Mouse (Mus musculus) lung, embryonic 16.5 days (tissue): ENCODE measurements around the gene Cd274. TPM values are rescaled to one million over a fixed set of nuclear protein-coding genes. Genes with fewer than 3 reads are reported as not detected.
"Not testable (repeated sequence)": the region's sequence is repeated elsewhere in the genome, so short reads cannot be mapped to it uniquely, and the experiment has no call there.

ENCODE experiments used
- ATAC-seq: fragments of 200-750 bp; cut with Nextera tagmentation; 2 replicates; pipeline ENCODE4 v1.8.0; 2017; ENCODE audit warnings: low read depth, mild to moderate bottlenecking, moderate library complexity
- H3K27ac ChIP-seq: fragments of 300-500 bp; sonication (generic); 2 replicates; pipeline ENCODE4 v1.5.1; 2014; ENCODE audit warnings: mild to moderate bottlenecking, control low read depth, low read length
- H3K27me3 ChIP-seq: fragments of 300-500 bp; sonication (generic); 2 replicates; pipeline ENCODE4 v1.6.1; 2014; ENCODE audit warnings: low read depth, low read length, mixed read lengths; ENCODE audit not compliant: control insufficient read depth, insufficient read depth
- H3K36me3 ChIP-seq: fragments of 300-500 bp; sonication (generic); 2 replicates; pipeline ENCODE4 v1.6.1; 2014; ENCODE audit warnings: low read length; ENCODE audit not compliant: control insufficient read depth, insufficient read depth
- H3K4me1 ChIP-seq: fragments of 300-500 bp; sonication (generic); replicated peaks from 2 replicates; pipeline ENCODE4 v1.6.1; 2014; ENCODE audit warnings: low read length, mixed read lengths; ENCODE audit not compliant: control insufficient read depth, insufficient read depth
- H3K4me2 ChIP-seq: fragments of 300-500 bp; sonication (generic); 2 replicates; pipeline ENCODE4 v1.6.1; 2014; ENCODE audit warnings: low read depth, low read length, control low read depth
- H3K4me3 ChIP-seq: fragments of 300-500 bp; sonication (generic); 2 replicates; pipeline ENCODE4 v1.5.1; 2014; ENCODE audit warnings: mild to moderate bottlenecking, low read length, control low read depth
- H3K9ac ChIP-seq: fragments of 300-500 bp; sonication (generic); 2 replicates; pipeline ENCODE4 v1.6.1; 2014; ENCODE audit warnings: low read length, control low read depth
- H3K9me3 ChIP-seq: fragments of 300-500 bp; sonication (generic); 2 replicates; pipeline ENCODE4 v1.6.1; 2016; ENCODE audit warnings: low read length; ENCODE audit not compliant: control insufficient read depth
- WGBS: fragments of 180-500 bp; shearing (Covaris S2); extraction: QIAGEN DNeasy Blood & Tissue Kit; methylation state at CpG from one replicate; pipeline ENCODE4 v1.1.7; 2014; 5-methylcytosine and 5-hydroxymethylcytosine counted together
- polyA plus RNA-seq: library from polyadenylated mRNA; unstranded; fragments of >200 nt; fragmentation: Nextera tagmentation; extraction: Ambion mirVana; gene quantifications from 2 replicates; pipeline ENCODE4 v1.2.1, GENCODE M21; 2015

Gene Cd274
- polyA plus RNA-seq, 1 experiment from 2014 or later = 0.28 TPM

GRCm38 (mm10) chr19:29414917-29415316 lies 47.7 kb downstream of the Cd274 start:
- ATAC-seq, H3K9me3 ChIP-seq, H3K27me3 ChIP-seq, H3K27ac ChIP-seq, H3K36me3 ChIP-seq, H3K9ac ChIP-seq, H3K4me3 ChIP-seq, H3K4me2 ChIP-seq: not testable (repeated sequence)
- H3K4me1 ChIP-seq = peaks cover 11% of the 10 kb centered on the region

- no peak overlapping the region for H3K4me3 ChIP-seq
- no peak overlapping the region for H3K4me2 ChIP-seq
- H3K36me3 ChIP-seq = no peaks in the 10 kb centered on the region
- ATAC-seq = no peak
- 44% methylated on average over 3 of the region's 3 CpGs for WGBS
- peaks cover 11% of the 10 kb centered on the region for H3K4me1 ChIP-seq
- no peak overlapping the region for H3K9ac ChIP-seq
- no peaks in the 10 kb centered on the region for H3K27me3 ChIP-seq
- no peaks in the 10 kb centered on the region for H3K9me3 ChIP-seq
- no peak overlapping the region for H3K27ac ChIP-seq
These were observed 49.2 kb downstream of the Cd274 start for GRCm38 (mm10) chr19:29416393-29416902.

GRCm38 (mm10) chr19:29417188-29417587 lies 49.9 kb downstream of the Cd274 start:
- Histone ChIP-seq H3K36me3 (no peaks in the 10 kb centered on the region), H3K9ac (no peak overlapping the region), H3K27me3 (no peaks in the 10 kb centered on the region), H3K9me3 (no peaks in the 10 kb centered on the region), H3K27ac (no peak overlapping the region), H3K4me1 (peaks cover 11% of the 10 kb centered on the region), H3K4me3 (no peak overlapping the region), H3K4me2 (no peak overlapping the region)
- WGBS = 79% methylated on average over 2 of the region's 2 CpGs
- no peak for ATAC-seq

- Histone ChIP-seq H3K9me3 (no peaks in the 10 kb centered on the region), H3K4me2 (no peak overlapping the region), H3K9ac (no peak overlapping the region), H3K4me3 (no peak overlapping the region), H3K27me3 (no peaks in the 10 kb centered on the region), H3K4me1 (peaks cover 11% of the 10 kb centered on the region), H3K27ac (no peak overlapping the region), H3K36me3 (no peaks in the 10 kb centered on the region)
- ATAC-seq = no peak
- 34% methylated on average over 2 of the region's 2 CpGs for WGBS
These were observed 50.6 kb downstream of the Cd274 start for GRCm38 (mm10) chr19:29417894-29418293.

- peak; percentile 38; the same call in 1 of the 2 replicates for ATAC-seq
- 6% methylated on average over 9 of the region's 9 CpGs for WGBS
- no peaks in the 10 kb centered on the region for H3K36me3 ChIP-seq
- H3K4me1 ChIP-seq = peaks cover 7% of the 10 kb centered on the region
- no peak overlapping the region for H3K9ac ChIP-seq
- peak overlapping the region; percentile 8 for H3K4me2 ChIP-seq
- H3K27ac ChIP-seq = no peak overlapping the region
- H3K4me3 ChIP-seq = no peak overlapping the region
- H3K9me3 ChIP-seq = no peaks in the 10 kb centered on the region
- no peaks in the 10 kb centered on the region for H3K27me3 ChIP-seq
These were observed 51.4 kb downstream of the Cd274 start for GRCm38 (mm10) chr19:29418661-29419115.

- no peaks in the 10 kb centered on the region for H3K9me3 ChIP-seq
These were observed 52.3 kb downstream of the Cd274 start for GRCm38 (mm10) chr19:29419506-29419905.

GRCm38 (mm10) chr19:29419946-29420345 lies 52.7 kb downstream of the Cd274 start:
- ATAC-seq = no peak
- Histone ChIP-seq H3K9me3 (no peaks in the 10 kb centered on the region), H3K4me2 (no peak overlapping the region), H3K36me3 (no peaks in the 10 kb centered on the region), H3K27ac (no peak overlapping the region), H3K27me3 (no peaks in the 10 kb centered on the region), H3K4me3 (no peak overlapping the region), H3K4me1 (peaks cover 7% of the 10 kb centered on the region), H3K9ac (no peak overlapping the region)

More at GRCm38 (mm10) chr19:29419506-29419905, 52.3 kb downstream of the Cd274 start:
- H3K4me3 ChIP-seq = no peak overlapping the region
- no peaks in the 10 kb centered on the region for H3K27me3 ChIP-seq
- no peaks in the 10 kb centered on the region for H3K36me3 ChIP-seq
- peaks cover 7% of the 10 kb centered on the region for H3K4me1 ChIP-seq
- WGBS = 41% methylated on average over 3 of the region's 3 CpGs
- H3K27ac ChIP-seq = no peak overlapping the region
- H3K9ac ChIP-seq = no peak overlapping the region
- ATAC-seq = no peak
- H3K4me2 ChIP-seq = no peak overlapping the region

GRCm38 (mm10) chr19:29420397-29420796 lies 53.1 kb downstream of the Cd274 start:
- WGBS = 84% methylated on average over 8 of the region's 8 CpGs
- no peak overlapping the region for H3K9ac ChIP-seq
- no peak overlapping the region for H3K4me3 ChIP-seq
- H3K27ac ChIP-seq = no peak overlapping the region
- H3K27me3 ChIP-seq = no peaks in the 10 kb centered on the region
- H3K36me3 ChIP-seq = no peaks in the 10 kb centered on the region
- H3K4me2 ChIP-seq = no peak overlapping the region
- no peak for ATAC-seq
- peaks cover 7% of the 10 kb centered on the region for H3K4me1 ChIP-seq
- no peaks in the 10 kb centered on the region for H3K9me3 ChIP-seq

GRCm38 (mm10) chr19:29422013-29422645 lies 54.9 kb downstream of the Cd274 start:
- Histone ChIP-seq H3K27me3 (no peaks in the 10 kb centered on the region), H3K4me2 (no peak overlapping the region), H3K9ac (no peak overlapping the region), H3K27ac (no peak overlapping the region), H3K4me3 (no peak overlapping the region), H3K36me3 (no peaks in the 10 kb centered on the region), H3K9me3 (no peaks in the 10 kb centered on the region), H3K4me1 (peaks cover 7% of the 10 kb centered on the region)
- 85% methylated on average over 16 of the region's 16 CpGs for WGBS
- ATAC-seq = no peak
